Mouse (Mus musculus) forebrain, embryonic 16.5 days (tissue): ENCODE data around the gene Shisa6. TPM values are rescaled to one million over a fixed set of nuclear protein-coding genes. Genes with fewer than 3 reads are reported as not detected.
"Not testable (repeated sequence)": the region's sequence is repeated elsewhere in the genome, so short reads cannot be mapped to it uniquely, and the experiment has no call there.

Source experiments
- ATAC-seq: fragments of 200-750 bp; cut with Nextera tagmentation; 2 replicates; pipeline ENCODE4 v1.8.0; 2017; ENCODE audit warnings: mild to moderate bottlenecking, moderate library complexity
- H3K27ac ChIP-seq: fragments of 300-500 bp; sonication (generic); 2 replicates; pipeline ENCODE4 v1.5.1; 2014; ENCODE audit warnings: low read length, control low read depth
- H3K27me3 ChIP-seq: fragments of 300-500 bp; sonication (generic); replicated peaks from 2 replicates; pipeline ENCODE4 v1.6.1; 2014; ENCODE audit warnings: low read length; ENCODE audit not compliant: control insufficient read depth, insufficient read depth
- H3K36me3 ChIP-seq: fragments of 300-500 bp; sonication (generic); 2 replicates; pipeline ENCODE4 v1.6.1; 2014; ENCODE audit not compliant: control insufficient read depth, insufficient read depth
- H3K4me1 ChIP-seq: fragments of 300-500 bp; sonication (generic); replicated peaks from 2 replicates; pipeline ENCODE4 v1.6.1; 2014; ENCODE audit warnings: low read length; ENCODE audit not compliant: control insufficient read depth, insufficient read depth
- H3K4me2 ChIP-seq: fragments of 300-500 bp; sonication (generic); 2 replicates; pipeline ENCODE4 v1.6.1; 2014; ENCODE audit warnings: mild to moderate bottlenecking, low read length, control low read depth
- H3K4me3 ChIP-seq: fragments of 300-500 bp; sonication (generic); replicated peaks from 2 replicates; pipeline ENCODE4 v1.5.1; 2014; ENCODE audit warnings: mild to moderate bottlenecking, low read length, control low read depth
- H3K9ac ChIP-seq: fragments of 300-500 bp; sonication (generic); replicated peaks from 2 replicates; pipeline ENCODE4 v1.6.1; 2014; ENCODE audit warnings: low read depth, low read length, control low read depth
- H3K9me3 ChIP-seq: fragments of 300-500 bp; sonication (generic); 2 replicates; pipeline ENCODE4 v1.6.1; 2016; ENCODE audit warnings: low read length; ENCODE audit not compliant: control insufficient read depth
- WGBS: fragments of 180-500 bp; shearing (Covaris S2); extraction: QIAGEN DNeasy Blood & Tissue Kit; methylation state at CpG from one replicate; pipeline ENCODE4 v1.1.7; 2014; 5-methylcytosine and 5-hydroxymethylcytosine counted together
- polyA plus RNA-seq: library from polyadenylated mRNA; unstranded; fragments of >200 nt; fragmentation: Nextera tagmentation; extraction: Ambion mirVana; gene quantifications from 2 replicates; pipeline ENCODE4 v1.2.1, GENCODE M21; 2015

The Shisa6 gene
- polyA plus RNA-seq, 1 experiment from 2014 or later = 1.7 TPM

DNA sequence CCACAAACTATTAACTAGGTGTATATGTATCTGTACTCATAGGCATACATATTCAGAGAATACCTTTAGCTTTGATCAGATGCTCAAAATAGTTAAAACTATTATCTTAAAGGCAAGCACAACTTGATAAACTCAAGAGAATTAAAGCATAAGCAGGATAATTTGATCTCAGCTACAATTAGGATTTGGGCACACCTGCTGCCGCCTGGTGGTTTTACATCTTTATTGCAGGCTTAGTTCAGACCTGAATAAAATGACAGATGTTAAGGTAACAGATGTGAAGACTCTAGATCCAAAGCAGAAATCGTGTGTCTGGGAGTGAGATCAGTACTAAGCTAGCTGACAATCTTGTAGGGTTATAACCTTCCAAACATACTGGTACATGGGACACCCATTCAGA lies 24.8 kb downstream of the Shisa6 start:
- no peaks in the 10 kb centered on the region for H3K36me3 ChIP-seq
- H3K27ac ChIP-seq = no peak overlapping the region
- no peak overlapping the region for H3K4me2 ChIP-seq
- no peaks in the 10 kb centered on the region for H3K4me1 ChIP-seq
- 79% methylated on average over 2 of the region's 2 CpGs for WGBS
- no peaks in the 10 kb centered on the region for H3K27me3 ChIP-seq
- no peak for ATAC-seq
- no peaks in the 10 kb centered on the region for H3K9me3 ChIP-seq
- H3K4me3 ChIP-seq = no peak overlapping the region
- no peak overlapping the region for H3K9ac ChIP-seq

DNA sequence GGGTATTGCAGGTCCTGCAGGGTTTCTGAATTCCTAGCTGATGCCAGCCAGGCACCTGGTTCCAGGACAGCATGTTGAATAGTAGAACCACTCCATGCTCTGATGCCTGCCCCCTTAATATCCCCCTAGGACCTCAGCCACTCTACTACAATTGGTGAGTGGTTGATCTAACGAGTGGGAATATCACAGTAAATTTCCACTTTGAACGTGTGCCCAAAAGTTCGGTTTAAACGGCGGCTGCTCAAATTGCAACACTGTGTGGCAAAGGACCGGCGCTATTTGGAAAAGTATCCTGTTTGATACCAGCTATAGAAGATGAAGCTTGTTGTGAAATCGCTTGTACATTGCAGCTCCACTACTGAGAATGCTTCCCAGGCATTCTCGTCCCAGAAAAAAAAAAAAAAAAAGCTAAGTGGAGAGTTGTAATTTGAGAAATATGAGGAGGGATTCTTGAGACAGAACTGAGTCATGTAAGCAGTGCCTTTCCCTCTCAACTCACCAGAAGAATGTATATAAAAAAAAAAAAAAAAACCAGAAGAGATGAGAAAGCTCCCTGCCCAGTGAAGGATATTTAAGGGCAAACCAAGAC lies 26.8 kb downstream of the Shisa6 start:
- no peak overlapping the region for H3K9ac ChIP-seq
- H3K4me2 ChIP-seq = no peak overlapping the region
- H3K4me1 ChIP-seq = no peaks in the 10 kb centered on the region
- no peak overlapping the region for H3K4me3 ChIP-seq
- no peaks in the 10 kb centered on the region for H3K9me3 ChIP-seq
- no peak for ATAC-seq
- H3K27ac ChIP-seq = no peak overlapping the region
- 74% methylated on average over 9 of the region's 9 CpGs for WGBS
- no peaks in the 10 kb centered on the region for H3K27me3 ChIP-seq
- no peaks in the 10 kb centered on the region for H3K36me3 ChIP-seq

DNA sequence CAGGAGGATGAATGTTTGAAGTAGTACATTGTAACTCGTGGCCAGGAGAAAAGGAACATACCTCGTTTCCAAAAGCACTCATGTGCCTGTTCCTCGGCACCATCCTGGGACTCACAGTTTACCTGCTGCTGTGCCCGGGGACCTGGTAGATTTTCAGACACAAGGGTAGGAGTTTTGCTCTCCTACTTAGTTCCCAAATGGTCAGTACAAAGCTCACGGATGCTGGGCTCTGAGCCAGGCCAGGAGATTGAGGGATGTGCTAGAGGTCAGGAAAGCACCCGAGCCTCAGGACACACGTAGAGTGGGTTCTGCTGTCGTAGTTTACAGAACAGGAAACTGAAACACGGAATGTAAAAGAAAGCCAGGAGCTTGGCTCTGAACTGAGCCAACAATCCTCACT lies 29.5 kb downstream of the Shisa6 start:
- 80% methylated on average over 9 of the region's 9 CpGs for WGBS
- ATAC-seq = no peak
- H3K9ac ChIP-seq = no peak overlapping the region
- no peak overlapping the region for H3K4me2 ChIP-seq
- no peaks in the 10 kb centered on the region for H3K9me3 ChIP-seq
- no peaks in the 10 kb centered on the region for H3K4me1 ChIP-seq
- H3K27ac ChIP-seq = no peak overlapping the region
- no peaks in the 10 kb centered on the region for H3K36me3 ChIP-seq
- H3K4me3 ChIP-seq = no peak overlapping the region
- no peaks in the 10 kb centered on the region for H3K27me3 ChIP-seq

DNA sequence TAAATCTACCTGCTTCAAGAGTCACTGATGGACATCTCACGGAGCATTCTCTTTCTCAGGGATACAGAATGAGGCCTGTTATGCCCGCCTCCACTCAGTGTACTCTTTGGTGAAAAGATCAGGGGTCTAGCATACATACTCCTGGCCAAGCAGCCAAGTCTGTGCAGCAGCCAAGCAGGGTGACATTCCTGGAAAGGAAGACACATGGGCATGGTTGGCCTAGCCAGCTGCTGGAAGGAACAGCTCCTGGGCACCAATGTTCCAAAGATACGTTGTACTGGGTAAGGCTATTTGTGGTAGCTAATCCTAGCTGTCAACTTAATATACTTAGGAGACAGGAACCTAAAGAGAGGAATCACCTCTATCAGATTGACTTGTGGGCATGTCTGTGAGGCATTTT lies 31.4 kb downstream of the Shisa6 start:
- Histone ChIP-seq H3K4me3 (no peak overlapping the region), H3K4me2 (no peak overlapping the region), H3K4me1 (no peaks in the 10 kb centered on the region), H3K9ac (no peak overlapping the region), H3K36me3 (no peaks in the 10 kb centered on the region), H3K9me3 (no peaks in the 10 kb centered on the region), H3K27ac (no peak overlapping the region), H3K27me3 (no peaks in the 10 kb centered on the region)
- 93% methylated on average over 3 of the region's 3 CpGs for WGBS
- no peak for ATAC-seq

DNA sequence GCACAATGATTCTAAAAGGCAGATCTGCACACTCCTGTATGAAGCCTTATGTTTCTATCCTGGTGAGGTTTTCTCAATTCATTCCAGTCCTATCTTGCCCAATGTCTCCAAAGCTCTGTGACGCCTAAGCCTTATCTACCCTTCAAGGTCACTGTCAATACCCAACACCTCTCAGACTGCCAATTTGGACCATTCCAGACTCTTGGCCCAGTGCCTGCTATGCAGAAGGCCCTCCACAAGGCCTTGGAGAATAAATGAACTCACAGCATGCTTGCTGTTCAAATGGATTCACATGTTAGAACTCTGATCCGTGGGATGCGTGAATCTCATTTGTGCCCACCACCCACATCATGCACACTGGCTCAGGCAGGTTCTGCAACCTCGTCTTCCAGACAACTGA lies 38.0 kb downstream of the Shisa6 start:
- H3K27ac ChIP-seq = no peak overlapping the region
- 50% methylated on average over 4 of the region's 4 CpGs for WGBS
- no peak overlapping the region for H3K4me2 ChIP-seq

DNA sequence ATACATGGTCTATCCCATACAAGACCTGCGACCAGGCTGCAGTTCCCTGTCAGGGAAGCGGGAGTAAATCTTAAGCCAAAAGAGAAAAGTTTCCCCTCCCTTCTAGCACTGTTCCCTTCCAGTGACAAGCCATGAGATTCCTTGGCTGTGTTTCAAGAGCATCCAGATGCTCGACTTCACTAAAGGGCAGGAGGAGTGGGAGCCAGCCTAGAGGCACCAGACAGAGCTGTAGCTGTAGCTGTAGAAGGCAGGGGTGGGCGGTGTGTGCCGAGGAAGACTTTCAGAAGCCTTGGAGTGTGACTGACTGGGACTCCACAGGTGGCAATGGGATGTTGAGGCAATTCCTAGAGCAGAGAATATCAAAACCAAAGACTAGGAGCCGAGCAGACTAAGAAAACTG lies 43.3 kb downstream of the Shisa6 start:
- no peaks in the 10 kb centered on the region for H3K4me1 ChIP-seq
- no peaks in the 10 kb centered on the region for H3K9me3 ChIP-seq
- H3K27me3 ChIP-seq = no peaks in the 10 kb centered on the region
- no peak overlapping the region for H3K9ac ChIP-seq
- no peak overlapping the region for H3K4me3 ChIP-seq
- H3K36me3 ChIP-seq = no peaks in the 10 kb centered on the region
- ATAC-seq = no peak
- no peak overlapping the region for H3K27ac ChIP-seq
- H3K4me2 ChIP-seq = no peak overlapping the region
- 71% methylated on average over 6 of the region's 6 CpGs for WGBS

More for the DNA sequence above, 38.0 kb downstream of the Shisa6 start:
- Histone ChIP-seq H3K9me3 (no peaks in the 10 kb centered on the region), H3K4me1 (no peaks in the 10 kb centered on the region), H3K4me3 (no peak overlapping the region), H3K9ac (no peak overlapping the region), H3K27me3 (no peaks in the 10 kb centered on the region), H3K36me3 (no peaks in the 10 kb centered on the region)
- ATAC-seq = no peak

DNA sequence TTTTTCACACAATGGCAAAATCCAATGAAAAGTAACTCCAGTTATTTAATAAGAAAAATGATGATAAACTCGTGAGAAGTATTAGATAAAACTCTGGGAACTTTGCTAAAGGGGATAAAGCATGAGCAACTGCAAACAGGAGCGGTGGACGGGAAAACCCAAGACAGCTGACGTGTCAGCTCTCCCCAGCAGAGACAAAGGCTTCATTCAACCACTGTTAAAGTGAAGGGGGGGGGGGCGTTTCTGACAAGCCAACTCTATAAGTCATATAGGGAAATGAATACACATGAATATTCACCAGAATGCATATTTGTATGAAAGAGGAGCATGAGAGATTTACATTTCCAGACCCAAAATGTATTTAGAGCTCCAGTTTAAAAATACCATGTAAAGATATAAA lies 83.1 kb downstream of the Shisa6 start:
- H3K9ac ChIP-seq = no peak overlapping the region
- H3K4me3 ChIP-seq = no peak overlapping the region
- no peak overlapping the region for H3K4me2 ChIP-seq
- H3K4me1 ChIP-seq = no peaks in the 10 kb centered on the region
- H3K27me3 ChIP-seq = no peaks in the 10 kb centered on the region
- no peaks in the 10 kb centered on the region for H3K36me3 ChIP-seq
- ATAC-seq = no peak
- H3K9me3 ChIP-seq = no peaks in the 10 kb centered on the region
- H3K27ac ChIP-seq = no peak overlapping the region
- 7% methylated on average over 5 of the region's 5 CpGs for WGBS

DNA sequence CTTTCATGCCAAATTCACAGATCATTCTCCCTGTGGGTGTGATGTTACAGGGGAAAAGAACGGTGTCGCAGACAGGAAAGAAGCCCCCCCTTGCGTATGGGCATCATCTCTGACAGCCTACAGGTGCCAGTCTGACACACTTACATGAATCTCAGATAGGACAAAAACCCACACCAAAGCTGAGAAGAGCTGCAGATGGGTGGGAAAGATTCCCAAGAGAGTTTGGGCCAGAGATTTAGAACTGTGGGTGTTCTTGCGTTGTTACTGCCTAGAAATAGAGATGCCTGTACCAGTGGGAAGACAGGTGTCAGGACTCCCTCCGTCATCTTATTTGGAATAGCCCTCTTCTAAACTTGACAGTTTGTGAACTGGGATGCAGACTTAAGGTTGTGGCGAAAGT lies 99.6 kb downstream of the Shisa6 start:
- WGBS = 89% methylated on average over 6 of the region's 6 CpGs
- Histone ChIP-seq H3K9me3 (no peaks in the 10 kb centered on the region), H3K4me2 (no peak overlapping the region), H3K4me3 (no peak overlapping the region), H3K36me3 (no peaks in the 10 kb centered on the region), H3K27ac (no peak overlapping the region), H3K9ac (no peak overlapping the region), H3K27me3 (no peaks in the 10 kb centered on the region), H3K4me1 (no peaks in the 10 kb centered on the region)
- no peak for ATAC-seq

DNA sequence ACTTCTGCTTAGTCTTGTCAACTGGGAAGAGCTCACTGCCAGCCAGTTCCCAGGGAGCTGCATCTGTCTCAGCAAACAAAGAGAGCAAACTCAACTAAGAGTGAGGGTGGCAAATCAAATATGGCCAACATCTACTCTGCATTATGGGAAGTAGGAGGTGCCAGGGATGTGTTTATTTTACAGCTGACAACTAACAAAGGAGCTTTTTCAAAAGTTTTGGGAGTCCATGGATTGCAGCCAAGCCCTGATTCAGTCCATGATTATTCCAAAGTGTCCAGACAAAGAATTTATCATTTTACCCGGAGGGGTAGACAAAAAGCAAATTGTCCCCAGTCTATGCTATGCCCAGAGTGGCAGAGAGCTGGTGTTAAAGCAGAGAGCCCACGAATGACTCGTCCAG lies 107.5 kb downstream of the Shisa6 start:
- H3K27ac ChIP-seq = no peak overlapping the region
- ATAC-seq = no peak; the same call in 1 of the 2 replicates
- no peaks in the 10 kb centered on the region for H3K36me3 ChIP-seq
- H3K4me3 ChIP-seq = no peak overlapping the region
- WGBS = 18% methylated on average over 3 of the region's 3 CpGs
- no peaks in the 10 kb centered on the region for H3K9me3 ChIP-seq
- peaks cover 9% of the 10 kb centered on the region for H3K4me1 ChIP-seq
- H3K9ac ChIP-seq = no peak overlapping the region
- no peaks in the 10 kb centered on the region for H3K27me3 ChIP-seq
- no peak overlapping the region for H3K4me2 ChIP-seq

DNA sequence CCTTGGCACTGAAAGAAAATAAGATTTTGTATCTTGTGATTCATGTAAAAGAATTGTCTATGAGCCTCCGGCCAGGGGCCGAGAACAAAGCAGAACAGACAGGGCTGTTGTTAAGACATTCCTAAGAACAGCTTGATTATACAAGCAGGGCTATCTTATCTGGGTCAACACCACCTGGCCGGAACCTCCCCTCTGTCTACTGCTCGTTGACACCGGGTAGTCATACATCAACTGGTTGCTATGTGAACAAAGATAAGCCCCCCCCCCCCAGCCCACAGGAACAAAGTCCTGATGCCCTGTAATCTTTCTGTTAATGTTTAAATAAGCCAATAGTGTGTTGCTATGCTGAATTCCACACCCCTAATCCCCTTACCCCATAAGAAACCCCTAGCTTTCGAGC lies 117.0 kb downstream of the Shisa6 start:
- not testable (repeated sequence) for H3K36me3 ChIP-seq, H3K9ac ChIP-seq, H3K4me2 ChIP-seq, ATAC-seq, H3K27ac ChIP-seq, H3K27me3 ChIP-seq, H3K9me3 ChIP-seq, H3K4me3 ChIP-seq, H3K4me1 ChIP-seq
- WGBS = 90% methylated on average over 6 of the region's 6 CpGs
